Mouse (Mus musculus) retina, embryonic 14.5 days (tissue): ENCODE measurements around the gene Mill2.
A peak's percentile ranks its signal among the peaks of the same experiment; 100 is the strongest.
"Not testable (repeated sequence)": the region's sequence is repeated elsewhere in the genome, so short reads cannot be mapped to it uniquely, and the experiment has no call there.

Experiments
- DNase-seq: peaks from one replicate; pipeline ENCODE4 v3.0.0-alpha.2; 2015; ENCODE audit warnings: low spot score

The Mill2 gene

DNA sequence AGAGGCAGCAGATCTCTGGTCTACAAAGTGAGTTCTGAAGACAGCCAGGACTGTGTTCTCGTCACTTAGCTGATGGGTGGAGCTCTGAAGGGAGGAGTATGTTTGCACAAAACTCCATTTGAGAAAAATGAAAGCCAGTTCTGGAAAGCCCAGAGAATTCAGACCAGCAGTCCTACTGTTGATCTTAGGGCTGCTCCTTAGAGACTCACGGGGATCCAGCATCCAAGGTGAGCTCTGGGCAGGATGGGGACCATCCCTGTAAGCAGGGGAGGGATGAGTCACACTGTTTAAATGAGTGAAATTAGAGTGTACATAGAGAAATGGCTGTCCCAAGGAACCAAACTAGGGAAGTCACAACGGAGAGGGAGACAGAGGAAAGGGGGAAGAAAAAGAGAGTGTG lies at the start of gene Mill2:
Gene Mill2 (plus strand): TSS at position 102 of the 400 bp plus-strand sequence.
- no peak for DNase-seq

DNA sequence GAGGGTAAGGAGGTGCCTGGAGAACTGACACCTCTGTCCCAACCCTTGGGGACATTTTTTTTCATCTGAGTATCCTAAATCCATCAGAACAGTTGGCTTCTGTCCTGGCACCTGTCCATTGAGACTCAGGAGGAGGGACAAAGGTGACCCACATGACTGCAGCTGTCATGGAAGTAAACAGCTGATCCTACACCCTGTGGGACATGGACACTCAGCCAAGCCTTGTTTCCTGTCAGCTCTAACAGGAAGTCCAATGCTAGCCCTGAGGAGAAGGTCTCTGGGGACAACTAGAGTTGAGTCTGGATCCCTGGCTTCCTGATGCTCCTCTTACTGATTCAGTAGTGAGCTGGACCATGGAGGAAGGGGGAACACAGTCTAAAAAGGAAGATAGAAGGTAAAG lies 49.1 kb upstream of the Mill2 start:
- not testable (repeated sequence) for DNase-seq

DNA sequence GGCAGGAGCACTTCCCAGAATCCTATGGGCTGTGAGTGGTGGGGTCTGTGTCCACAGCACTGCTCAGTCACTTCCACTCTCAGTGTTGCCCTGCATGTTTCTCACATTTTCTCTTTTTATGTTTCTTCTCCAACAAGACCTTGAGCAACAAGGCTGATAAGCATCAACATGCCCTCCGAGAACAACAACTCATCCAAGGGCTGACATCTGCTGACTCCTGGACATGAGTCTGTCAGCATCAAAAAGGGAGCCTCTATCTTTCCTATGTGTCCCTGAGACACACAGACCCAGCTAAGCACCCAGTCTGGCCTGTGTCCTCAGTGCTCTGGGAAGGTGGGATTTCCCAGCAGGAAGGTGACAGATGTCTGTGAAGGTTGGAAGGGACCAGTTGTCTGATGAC lies 41.3 kb upstream of the Mill2 start, which contains the start of gene Psg19:
Gene Psg19 (minus strand): TSS at position 101 of the 400 bp plus-strand sequence.
- no peak for DNase-seq

DNA sequence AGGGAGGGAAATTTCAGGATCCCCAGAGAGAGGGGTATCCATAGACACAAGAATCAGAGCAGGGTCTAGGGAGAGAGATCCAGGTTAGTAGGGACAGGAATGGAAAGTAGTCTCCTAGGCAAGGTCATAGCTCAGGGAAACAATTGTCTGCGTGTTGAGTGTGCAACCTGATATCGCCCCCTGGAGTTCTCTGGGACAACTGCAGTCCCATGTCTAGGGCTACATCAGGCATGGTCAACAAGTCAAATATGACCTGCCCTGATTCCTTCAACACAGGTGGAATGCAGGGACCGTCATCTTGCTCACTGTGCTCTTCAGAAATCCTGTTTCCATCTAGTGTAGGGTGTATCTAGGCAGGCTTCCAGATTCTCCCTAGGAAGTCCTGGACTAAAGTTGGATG lies 40.6 kb upstream of the Mill2 start:
- DNase-seq = peak; percentile 3

DNA sequence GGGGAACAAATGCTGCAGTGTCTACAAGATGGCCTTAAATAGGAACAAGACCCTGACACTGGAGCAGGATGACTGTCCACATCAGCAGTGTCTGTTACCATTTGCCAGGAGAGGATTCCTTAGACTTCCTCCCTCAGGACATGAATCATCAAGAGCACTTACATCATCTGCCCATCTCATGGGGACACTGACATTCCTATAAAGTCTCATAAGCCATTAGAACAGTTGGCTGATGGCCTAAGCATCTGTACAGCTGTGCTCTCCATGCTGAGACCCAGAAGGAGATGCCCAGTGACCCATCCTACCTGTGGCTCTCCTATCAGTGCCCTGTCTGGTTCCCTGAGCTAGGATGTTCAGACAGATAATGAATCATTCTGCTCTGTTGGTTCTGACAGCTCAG lies 36.2 kb upstream of the Mill2 start:
- no peak for DNase-seq

DNA sequence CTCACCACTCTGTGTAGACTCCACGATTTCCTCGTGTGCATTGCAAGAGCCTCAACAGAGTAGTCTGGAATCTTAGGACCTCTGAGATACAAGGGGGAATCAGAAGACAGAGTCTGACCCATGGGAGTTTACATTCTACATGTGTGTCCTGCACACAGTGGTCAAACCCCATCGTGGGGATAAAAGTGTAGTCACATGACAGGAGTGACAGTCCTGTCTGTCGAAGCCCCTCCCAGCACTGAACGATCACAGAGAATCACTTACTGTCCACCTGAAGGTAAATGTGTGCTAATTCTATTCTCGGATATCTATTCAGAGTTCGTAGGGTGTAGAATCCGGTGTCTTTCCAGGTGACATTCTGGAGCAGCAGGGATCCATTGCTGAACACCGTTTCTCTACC lies 21.5 kb upstream of the Mill2 start:
- no peak for DNase-seq

DNA sequence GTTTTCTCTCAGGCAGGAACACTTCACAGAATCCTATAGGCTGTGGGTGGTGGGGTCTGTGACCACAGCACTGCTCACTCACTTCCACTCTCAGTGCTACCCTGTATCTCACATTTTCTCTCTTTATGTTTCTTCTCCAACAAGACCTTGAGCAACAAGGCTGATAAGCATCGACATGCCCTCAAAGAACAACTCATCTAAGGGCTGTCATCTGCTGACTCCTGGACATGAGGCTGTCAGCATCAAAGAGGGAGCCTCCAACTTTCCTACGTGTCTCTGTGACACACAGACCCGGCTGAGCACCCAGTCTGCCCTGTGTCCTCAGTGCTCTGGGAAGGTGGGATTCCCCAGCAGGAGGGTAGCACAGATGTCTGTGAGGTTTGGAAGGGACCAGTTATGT lies 18.3 kb upstream of the Mill2 start, which contains the start of gene Psg17:
Gene Psg17 (minus strand): TSS at position 101 of the 400 bp plus-strand sequence.
- DNase-seq = no peak

DNA sequence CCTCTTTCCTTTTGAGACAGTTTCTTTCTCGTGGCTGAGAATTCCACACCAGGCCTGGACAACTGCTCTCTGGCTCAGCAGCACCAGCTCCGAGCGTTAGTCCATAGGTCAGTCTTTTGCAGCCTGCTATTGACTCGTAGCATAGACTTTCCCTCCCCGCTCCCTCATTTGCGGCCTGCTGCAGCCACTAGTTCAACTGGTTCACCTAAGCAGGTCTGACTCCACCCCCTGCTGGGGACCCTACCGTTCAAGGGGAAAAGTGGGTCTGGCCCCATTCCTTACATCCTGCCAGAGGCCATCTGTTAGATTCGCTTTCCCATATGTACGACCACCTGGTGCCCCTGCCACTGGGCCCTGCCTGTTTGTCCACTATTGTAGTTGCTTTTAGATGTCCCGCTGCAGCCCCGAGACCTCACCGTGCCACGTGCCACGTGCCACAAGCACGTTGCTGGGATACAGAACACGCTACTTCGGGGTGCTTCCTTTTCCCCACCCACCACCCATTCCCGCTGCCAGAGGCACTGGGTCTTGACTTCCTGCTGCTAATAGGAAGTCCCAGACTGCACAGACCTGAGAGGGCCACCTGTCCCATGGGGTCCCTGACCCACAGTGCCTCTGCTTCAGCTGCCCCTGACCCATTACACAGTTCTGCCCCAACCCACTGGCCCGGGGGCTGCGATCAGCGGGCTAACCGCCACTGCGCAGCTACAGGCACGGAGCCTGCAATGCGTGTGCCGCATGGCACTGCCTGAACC lies 11.8 kb upstream of the Mill2 start:
- no peak for DNase-seq

DNA sequence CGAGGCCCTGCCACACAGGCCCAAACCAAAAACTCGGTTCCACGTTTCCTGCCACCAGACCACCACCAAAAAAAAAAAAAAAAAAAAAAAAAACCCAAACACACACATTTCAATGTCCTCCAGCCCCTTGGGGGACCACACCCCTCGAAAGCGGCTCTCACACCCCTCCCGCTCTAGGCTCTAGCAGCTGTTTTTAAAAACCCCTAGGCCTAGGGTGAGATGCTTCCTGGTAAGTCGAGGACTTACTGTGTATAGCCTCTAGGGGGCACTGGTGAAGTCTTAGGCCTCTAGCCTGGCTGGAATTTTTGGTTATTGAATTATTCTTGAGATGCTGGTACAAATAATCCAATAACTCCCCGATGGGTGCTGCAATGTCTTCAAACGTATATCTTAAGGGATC lies 11.2 kb upstream of the Mill2 start:
- DNase-seq = peak; percentile 45

DNA sequence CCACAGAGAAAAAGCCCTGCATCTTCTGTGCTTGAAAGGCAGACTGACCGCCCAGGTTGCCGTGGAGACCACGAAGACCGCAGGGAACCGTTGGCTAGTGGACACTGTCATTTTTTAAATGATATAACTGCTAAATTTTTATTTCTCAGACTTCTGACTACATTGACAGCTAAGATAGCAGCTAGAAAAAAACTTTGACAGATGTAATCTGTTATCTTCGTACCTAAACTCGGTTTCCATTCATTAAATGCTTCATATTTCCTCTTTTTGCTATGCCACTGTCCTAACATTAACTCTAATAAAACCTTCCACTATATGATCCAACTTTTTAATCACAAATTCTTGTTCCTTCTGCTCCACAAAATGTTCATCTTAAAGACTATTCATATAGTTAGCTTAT lies 10.2 kb upstream of the Mill2 start:
- DNase-seq = no peak

DNA sequence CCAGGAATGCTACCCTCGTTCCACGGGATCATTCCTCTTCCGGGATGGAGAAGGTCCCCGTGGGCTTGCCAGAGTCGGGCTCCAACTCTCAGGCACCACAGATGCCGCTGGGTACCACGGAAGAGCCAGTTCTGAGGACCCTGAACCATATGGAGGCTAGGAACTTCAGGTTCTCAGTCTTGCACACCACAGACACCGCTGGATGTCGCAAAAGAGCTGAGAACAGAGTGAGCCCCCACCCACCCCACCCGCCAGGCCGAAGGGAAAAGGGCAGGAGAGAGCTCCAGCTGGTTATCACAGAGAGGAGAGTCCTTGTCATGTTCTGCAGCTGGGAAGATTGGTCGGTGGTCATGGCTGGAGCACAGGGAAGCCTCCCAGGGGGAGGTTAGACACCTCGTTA lies 7.5 kb upstream of the Mill2 start:
- DNase-seq = no peak

DNA sequence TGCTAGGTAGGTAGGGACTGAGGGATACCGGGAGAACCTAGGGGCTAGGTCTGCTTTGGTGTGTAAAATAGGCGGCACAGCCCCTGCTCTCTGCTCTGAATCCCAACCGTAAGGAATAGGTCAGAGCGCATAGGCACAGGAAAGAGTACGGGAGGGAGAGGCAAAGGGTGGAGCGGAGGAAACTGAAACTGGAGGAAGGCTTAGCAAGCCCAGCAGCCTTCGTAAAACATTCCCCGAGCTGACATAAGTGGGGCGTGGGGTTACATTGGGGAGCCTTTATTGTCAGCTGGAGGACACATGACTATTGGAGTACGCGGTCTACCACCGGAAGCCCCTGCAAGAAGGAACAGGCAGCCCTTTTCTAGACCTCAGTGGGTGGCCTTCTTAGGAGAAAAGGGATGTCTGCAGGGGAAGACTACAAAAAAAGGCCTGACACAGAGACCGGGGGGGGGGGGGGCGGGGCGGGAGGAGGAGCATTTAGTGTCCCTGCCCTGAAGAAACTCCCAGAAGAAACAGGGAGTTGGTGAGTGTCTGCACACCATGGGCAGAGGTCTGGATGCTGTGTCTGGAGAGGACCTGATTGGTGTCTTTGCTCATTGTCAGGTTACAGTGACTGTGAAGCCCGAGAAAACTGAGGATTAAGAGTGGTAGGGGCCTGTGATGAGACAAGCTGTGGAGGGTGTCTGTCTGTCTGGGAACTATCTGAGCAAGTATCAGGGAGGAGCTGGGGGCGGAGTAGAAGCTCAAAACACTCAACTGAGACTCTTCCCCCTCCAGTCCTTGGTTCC lies 814 bp downstream of the Mill2 start:
- peak; percentile 51 for DNase-seq

DNA sequence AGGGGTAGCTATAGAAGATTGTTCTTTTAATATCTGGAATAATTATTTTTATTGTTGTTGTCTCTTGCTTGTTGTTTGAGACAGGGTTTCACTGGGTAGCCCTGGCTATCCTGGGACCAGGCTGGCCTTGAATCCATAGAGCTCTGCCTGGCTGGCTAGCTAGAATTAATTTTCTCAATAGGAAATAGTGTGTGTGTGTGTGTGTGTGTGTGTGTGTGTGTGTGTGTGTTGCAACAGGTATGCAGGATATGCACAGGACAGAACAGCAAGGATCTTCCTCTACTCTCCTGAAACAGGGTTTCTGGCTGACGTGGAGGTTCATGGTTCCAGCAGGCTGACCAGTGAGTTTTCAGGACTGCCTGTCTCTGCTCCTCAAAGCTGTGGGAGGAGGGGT lies 1.4 kb downstream of the Mill2 start:
- DNase-seq = no peak

DNA sequence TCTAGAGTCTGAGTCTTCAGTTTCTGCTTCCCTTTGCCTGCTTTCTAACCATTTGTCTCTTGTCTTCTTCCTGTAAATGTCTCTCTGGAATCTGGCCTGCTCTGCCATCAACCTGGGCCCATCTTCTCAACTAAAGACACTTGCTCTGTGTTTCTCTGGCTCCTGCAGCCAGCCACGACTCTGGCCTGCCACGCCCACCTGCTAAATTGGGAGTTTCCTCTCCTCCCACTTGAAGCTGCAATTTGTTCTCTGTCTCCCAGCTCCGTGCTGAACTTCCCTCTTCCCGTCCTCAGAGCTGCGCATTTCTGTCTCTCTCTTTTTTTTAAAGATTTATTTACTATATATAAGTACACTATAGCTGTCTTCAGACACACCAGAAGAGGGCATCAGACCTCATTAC lies 5.0 kb downstream of the Mill2 start:
- no peak for DNase-seq

DNA sequence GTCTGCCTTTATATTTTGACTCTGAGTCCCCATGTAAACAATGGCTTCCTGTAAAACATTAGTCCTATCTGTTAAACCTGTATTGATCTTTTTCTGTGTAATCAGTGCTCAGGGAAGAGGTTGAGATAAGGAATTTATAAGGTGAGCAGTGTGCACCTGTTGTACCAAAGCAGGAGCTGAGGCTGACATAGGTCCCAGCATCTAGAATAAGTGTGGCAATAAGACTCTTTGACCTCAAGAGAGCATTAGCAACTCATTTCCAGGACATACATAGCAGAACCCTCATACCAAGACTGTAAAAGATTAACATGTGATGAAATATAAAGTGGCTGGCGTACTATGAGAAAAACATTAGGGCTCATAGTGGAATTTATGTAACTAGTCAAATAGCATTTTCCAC lies 8.6 kb downstream of the Mill2 start:
- no peak for DNase-seq

DNA sequence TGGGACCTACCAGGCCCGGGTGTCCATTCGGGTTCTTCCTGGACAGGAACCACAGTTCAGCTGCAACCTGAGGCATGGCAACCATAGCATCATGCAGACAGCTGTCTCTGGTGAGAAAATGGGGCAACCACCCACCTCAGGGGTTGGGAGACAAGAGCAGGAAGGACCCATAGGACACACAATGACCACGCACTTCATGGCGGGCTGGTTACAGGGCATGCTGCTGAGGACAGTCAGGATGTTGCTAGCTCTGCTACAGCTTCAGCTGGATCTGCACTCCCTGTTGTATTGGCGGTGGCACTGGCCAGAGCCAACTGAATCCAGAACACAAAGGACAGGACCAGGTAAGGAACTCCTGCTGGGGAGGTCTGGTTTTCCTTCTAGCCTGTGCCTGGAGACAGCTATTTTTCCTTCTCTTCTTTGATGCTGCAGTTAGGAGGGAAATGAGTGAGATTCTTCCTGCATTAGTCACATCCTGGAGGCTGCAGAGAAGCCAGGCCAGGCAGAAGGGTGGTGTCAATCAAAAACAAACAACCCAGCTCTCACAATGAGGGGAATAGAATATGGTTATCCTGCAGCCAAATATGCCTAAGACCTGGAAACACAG lies 18.6 kb downstream of the Mill2 start:
- DNase-seq = no peak

DNA sequence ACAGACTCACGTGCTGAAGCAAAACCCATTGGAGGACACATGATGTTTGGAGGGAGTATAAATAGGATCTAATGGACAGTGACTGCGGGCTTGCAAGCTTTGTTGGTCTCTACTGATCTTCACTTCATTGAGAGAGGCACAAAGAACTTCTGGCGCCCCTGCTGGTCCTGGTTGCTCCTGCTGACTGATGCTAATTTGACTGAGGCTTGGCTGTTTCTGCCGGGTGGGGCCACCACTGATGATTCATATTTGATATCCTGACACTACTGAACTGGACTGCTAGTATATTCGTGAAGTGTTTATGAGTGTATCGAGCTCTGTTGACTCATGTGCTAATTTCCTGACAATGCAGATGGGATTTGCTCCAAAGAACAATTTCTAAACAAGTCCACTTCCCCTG lies 23.0 kb downstream of the Mill2 start:
- no peak for DNase-seq

DNA sequence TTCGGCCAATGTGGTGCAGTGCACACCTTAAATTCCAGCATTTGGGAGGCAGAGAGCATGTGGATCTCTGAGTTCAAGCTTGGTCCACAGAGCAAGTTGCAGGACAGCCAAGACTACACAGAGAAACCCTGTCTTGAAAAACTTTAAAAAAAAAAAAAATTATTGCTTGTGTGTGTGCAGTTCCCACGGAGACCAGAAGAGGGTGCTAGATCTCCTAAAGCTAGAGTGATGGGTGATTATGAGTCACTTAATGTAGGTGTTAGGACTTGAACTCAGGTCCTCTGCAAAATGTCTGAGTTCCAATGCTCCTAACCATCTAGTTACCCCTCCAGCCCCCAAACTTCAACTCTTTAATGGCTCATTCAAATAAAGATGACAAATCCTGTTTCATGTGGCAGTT lies 28.7 kb downstream of the Mill2 start:
- DNase-seq = no peak

DNA sequence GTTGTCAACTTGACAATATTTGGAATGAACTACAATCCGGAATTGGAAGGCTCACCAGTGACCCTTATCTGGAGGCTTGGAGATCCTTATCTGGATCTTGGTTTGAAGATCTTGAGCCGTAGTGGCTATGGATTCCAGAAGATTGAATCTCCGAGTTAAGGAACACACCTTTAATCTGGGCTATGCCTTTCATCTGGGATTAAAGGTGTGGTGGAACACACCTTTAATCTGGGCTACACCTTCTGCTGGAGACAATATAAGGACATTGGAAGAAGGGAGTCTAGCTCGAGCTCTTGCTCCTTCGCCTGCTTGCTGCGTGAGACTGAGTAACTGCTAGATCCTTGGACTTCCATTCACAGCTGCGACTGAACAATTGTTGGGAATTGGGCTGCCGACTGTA lies 31.3 kb downstream of the Mill2 start, which contains the start of gene Pglyrp1:
Gene Pglyrp1 (plus strand): TSS at position 301 of the 400 bp plus-strand sequence.
- not testable (repeated sequence) for DNase-seq

DNA sequence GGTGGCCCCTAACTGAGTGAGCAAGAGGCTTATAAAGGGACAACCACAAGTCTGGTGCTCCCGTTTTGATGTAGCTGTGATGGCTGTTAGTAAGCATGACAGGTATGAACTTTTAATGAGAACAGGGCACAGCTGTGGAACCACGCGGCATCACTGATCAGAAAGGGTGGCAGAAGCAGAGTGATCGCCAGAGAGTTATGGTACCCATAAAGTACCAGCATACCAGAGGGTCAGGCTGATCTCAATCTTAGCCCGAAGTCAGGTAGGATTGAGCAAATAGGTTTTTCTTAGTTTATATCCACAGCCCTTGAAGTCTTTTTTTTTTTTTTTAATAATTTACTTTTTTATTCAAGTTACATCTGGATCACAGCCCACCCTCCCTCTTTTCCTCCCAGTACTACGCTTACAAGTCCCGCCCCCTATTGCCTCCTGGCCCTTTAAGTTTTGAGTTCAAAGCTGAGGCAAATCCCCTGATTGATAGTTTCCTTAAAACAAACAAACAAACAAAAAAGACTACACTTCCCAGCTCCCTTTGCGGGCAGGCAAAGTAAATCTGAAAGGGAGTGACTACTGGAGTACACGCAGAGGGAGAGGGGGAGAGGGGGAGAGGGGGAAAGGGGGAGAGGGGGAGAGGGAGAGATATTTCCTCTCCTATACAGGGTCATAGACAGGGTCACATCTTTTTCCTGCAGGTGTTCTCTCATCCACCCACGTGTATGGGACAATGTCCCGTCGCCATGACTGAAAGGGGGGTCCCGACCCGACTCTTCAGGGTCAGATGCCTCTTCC lies 32.4 kb downstream of the Mill2 start:
- no peak for DNase-seq

DNA sequence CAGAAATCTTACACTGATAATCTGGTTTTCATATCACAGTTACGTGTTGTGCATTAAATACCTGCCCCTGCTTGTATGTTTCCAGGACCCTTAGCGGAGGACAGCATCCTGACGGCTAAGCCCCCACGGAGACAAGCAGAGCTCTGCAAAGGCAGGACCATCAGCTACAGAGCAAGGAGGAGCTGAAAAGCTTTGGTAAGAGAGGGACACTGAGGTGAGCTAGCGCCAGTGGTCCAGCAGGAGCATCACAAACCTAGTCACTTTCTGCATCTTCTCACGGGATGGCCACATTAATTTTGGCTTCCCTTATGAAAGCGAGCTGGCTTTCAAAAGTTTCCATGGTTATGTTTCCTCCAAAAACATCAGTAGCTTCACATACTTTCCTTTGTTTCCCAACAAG lies 33.0 kb downstream of the Mill2 start:
- no peak for DNase-seq

DNA sequence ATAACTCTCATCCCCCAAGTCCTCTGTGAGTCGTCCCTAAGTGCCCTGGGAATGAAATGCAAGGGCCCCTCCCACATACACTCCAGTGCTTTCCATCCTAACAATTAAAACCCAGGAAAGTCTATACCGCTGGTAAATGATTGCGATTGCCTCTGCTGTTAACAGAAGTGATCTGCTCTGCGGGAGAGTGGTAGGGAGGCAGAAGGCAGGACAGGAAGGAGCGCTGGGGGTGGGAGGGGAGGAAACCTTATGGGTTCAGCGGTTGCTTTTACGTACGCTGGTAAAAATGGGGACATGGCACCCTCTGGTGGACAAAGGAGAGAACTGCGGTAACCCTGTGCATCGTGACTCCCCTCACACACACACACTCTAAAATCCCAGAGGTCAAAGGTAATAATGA lies 33.5 kb downstream of the Mill2 start:
- DNase-seq = peak; percentile 92
